Mouse (Mus musculus) CH12.LX (cell line): ENCODE measurements at regions not wholly inside any gene's neighbourhood (a gene's known extent, or its start where the extent isn't known, plus 50 kb on each side); places are given as distances from the start of the nearest gene placed in this dataset.

Experiments
- DNase-seq: peaks from one replicate; pipeline ENCODE4 v3.0.0-alpha.2; 2013; ENCODE audit errors: extremely low read depth
- H3K27ac ChIP-seq: 2 replicates; pipeline ENCODE4 v1.5.1; 2012; ENCODE audit warnings: low read depth, mild to moderate bottlenecking, control low read depth, moderate library complexity; ENCODE audit not compliant: insufficient read depth
- H3K27me3 ChIP-seq: replicated peaks from 2 replicates; pipeline ENCODE3; 2012; ENCODE audit warnings: inconsistent platforms
- H3K36me3 ChIP-seq, 2 experiments: replicated peaks in 1 of 2; 2 replicates each; pipeline versions ENCODE3 to v1.6.1; 2012; ENCODE audit warnings: inconsistent platforms in 1 of 2, low read length in 1 of 2, mild to moderate bottlenecking in 1 of 2, mixed read lengths in 1 of 2, moderate library complexity in 1 of 2; ENCODE audit not compliant: control insufficient read depth in 1 of 2, insufficient read depth in 1 of 2
- H3K4me1 ChIP-seq, 2 experiments: 2 replicates each; pipeline ENCODE4 v1.6.1; 2012; ENCODE audit warnings: inconsistent platforms in 1 of 2, moderate library complexity in 1 of 2; ENCODE audit not compliant: insufficient read depth in 2 of 2, control insufficient read depth in 1 of 2
- H3K4me2 ChIP-seq: 2 replicates; pipeline ENCODE4 v1.6.1; 2012; ENCODE audit warnings: low read depth, mild to moderate bottlenecking, control low read depth; ENCODE audit not compliant: poor library complexity, insufficient read depth, severe bottlenecking
- H3K4me3 ChIP-seq, 3 experiments: fragments of 150-350 bp in 1 of 3; sonication (generic) in 1 of 3; replicated peaks in 1 of 3; 2 replicates each; pipeline versions ENCODE3 to v1.5.1; 2011 to 2012; ENCODE audit warnings: low read depth in 2 of 3, low read length in 2 of 3, mild to moderate bottlenecking in 2 of 3, moderate library complexity in 2 of 3, control low read depth in 1 of 3, improper control_type of control experiment in 1 of 3, inconsistent platforms in 1 of 3, mixed read lengths in 1 of 3; ENCODE audit not compliant: poor library complexity in 1 of 3
- H3K79me2 ChIP-seq: replicated peaks from 2 replicates; pipeline ENCODE4 v1.6.1; 2012; ENCODE audit warnings: mild to moderate bottlenecking, moderate library complexity; ENCODE audit not compliant: control insufficient read depth, poor library complexity, insufficient read depth, severe bottlenecking; ENCODE audit errors: extremely low read depth
- H3K9ac ChIP-seq: 2 replicates; pipeline ENCODE4 v1.6.1; 2012; ENCODE audit warnings: low read depth, mild to moderate bottlenecking, control low read depth, moderate library complexity; ENCODE audit not compliant: insufficient read depth
- H3K9me3 ChIP-seq: replicated peaks from 2 replicates; pipeline ENCODE3; 2012; ENCODE audit warnings: low read length, inconsistent platforms, mixed read lengths
- BHLHE40 ChIP-seq: IDR thresholded peaks from 2 replicates; pipeline ENCODE4 v1.6.1; 2011; ENCODE audit warnings: mild to moderate bottlenecking, low read depth, low read length, improper control_type of control experiment
- CHD2 ChIP-seq: IDR thresholded peaks from 2 replicates; pipeline ENCODE4 v1.6.1; 2011; ENCODE audit warnings: low read length, improper control_type of control experiment
- CTCF ChIP-seq, 2 experiments: IDR thresholded peaks in 1 of 2; conservative IDR thresholded peaks in 1 of 2; 2 replicates each; pipeline ENCODE4 v1.5.1; 2011 to 2012; ENCODE audit warnings: low read depth in 2 of 2, low read length in 2 of 2, improper control_type of control experiment in 1 of 2, inconsistent platforms in 1 of 2, mild to moderate bottlenecking in 1 of 2, moderate library complexity in 1 of 2
- ELF1 ChIP-seq: IDR thresholded peaks from 2 replicates; pipeline ENCODE4 v1.6.1; 2014; ENCODE audit warnings: low read depth, mild to moderate bottlenecking, inconsistent platforms, low read length, improper control_type of control experiment
- EP300 ChIP-seq: IDR thresholded peaks from 2 replicates; pipeline ENCODE4 v1.6.1; 2011; ENCODE audit warnings: low read length, improper control_type of control experiment
- ETS1 ChIP-seq: conservative IDR thresholded peaks from 2 replicates; pipeline ENCODE4 v1.6.1; 2012; ENCODE audit warnings: low read depth, mild to moderate bottlenecking, inconsistent platforms, low read length, improper control_type of control experiment, moderate library complexity
- GABPA ChIP-seq: IDR thresholded peaks from 2 replicates; pipeline ENCODE4 v1.6.1; 2012; ENCODE audit warnings: low read depth, low read length, improper control_type of control experiment, inconsistent platforms; ENCODE audit not compliant: insufficient replicate concordance
- HCFC1 ChIP-seq: IDR thresholded peaks from 2 replicates; pipeline ENCODE4 v1.6.1; 2012; ENCODE audit warnings: low read depth, mild to moderate bottlenecking, inconsistent platforms, low read length, improper control_type of control experiment
- IRF4 ChIP-seq: IDR thresholded peaks from 2 replicates; pipeline ENCODE4 v1.6.1; 2014; ENCODE audit warnings: low read depth, mild to moderate bottlenecking, inconsistent platforms, low read length, improper control_type of control experiment
- JUND ChIP-seq: conservative IDR thresholded peaks from 2 replicates; pipeline ENCODE4 v1.6.1; 2011; ENCODE audit warnings: low read depth, low read length, improper control_type of control experiment
- KAT2A ChIP-seq: IDR thresholded peaks from 2 replicates; pipeline ENCODE4 v1.6.1; 2012; ENCODE audit warnings: low read length, improper control_type of control experiment, inconsistent platforms; ENCODE audit not compliant: insufficient replicate concordance
- MAX ChIP-seq: IDR thresholded peaks from 2 replicates; pipeline ENCODE4 v1.6.1; 2011; ENCODE audit warnings: low read length, improper control_type of control experiment
- MAZ ChIP-seq: IDR thresholded peaks from 2 replicates; pipeline ENCODE4 v1.6.1; 2012; ENCODE audit warnings: low read depth, mild to moderate bottlenecking, inconsistent platforms, low read length, improper control_type of control experiment, moderate library complexity
- MEF2A ChIP-seq: IDR thresholded peaks from 2 replicates; pipeline ENCODE4 v1.6.1; 2014; ENCODE audit warnings: low read depth, mild to moderate bottlenecking, inconsistent platforms, low read length, improper control_type of control experiment, borderline replicate concordance
- MXI1 ChIP-seq: IDR thresholded peaks from 2 replicates; pipeline ENCODE4 v1.6.1; 2011; ENCODE audit warnings: mild to moderate bottlenecking, low read depth, low read length, improper control_type of control experiment
- MYC ChIP-seq: IDR thresholded peaks from 2 replicates; pipeline ENCODE4 v1.6.1; 2011; ENCODE audit warnings: low read depth, mild to moderate bottlenecking, improper control_type of control experiment, low read length
- NELFE ChIP-seq: IDR thresholded peaks from 2 replicates; pipeline ENCODE4 v1.6.1; 2011; ENCODE audit warnings: low read depth, low read length, improper control_type of control experiment
- NRF1 ChIP-seq: IDR thresholded peaks from 2 replicates; pipeline ENCODE4 v1.6.1; 2014; ENCODE audit warnings: low read depth, mild to moderate bottlenecking, inconsistent platforms, low read length, improper control_type of control experiment, moderate library complexity
- PAX5 ChIP-seq: IDR thresholded peaks from 2 replicates; pipeline ENCODE4 v1.6.1; 2012; ENCODE audit warnings: low read length, inconsistent platforms, mixed read lengths
- POLR2AphosphoS2 ChIP-seq: IDR thresholded peaks from 2 replicates; pipeline ENCODE4 v1.6.1; 2011; ENCODE audit warnings: low read depth, low read length, improper control_type of control experiment
- RAD21 ChIP-seq: IDR thresholded peaks from 2 replicates; pipeline ENCODE4 v1.6.1; 2011; ENCODE audit warnings: low read depth, mild to moderate bottlenecking, low read length, improper control_type of control experiment, moderate library complexity
- RCOR1 ChIP-seq: conservative IDR thresholded peaks from 2 replicates; pipeline ENCODE4 v1.6.1; 2012; ENCODE audit warnings: low read depth, mild to moderate bottlenecking, inconsistent platforms, low read length, improper control_type of control experiment
- SIN3A ChIP-seq: IDR thresholded peaks from 2 replicates; pipeline ENCODE4 v1.6.1; 2012; ENCODE audit warnings: low read length, improper control_type of control experiment, inconsistent platforms
- SMC3 ChIP-seq: IDR thresholded peaks from 2 replicates; pipeline ENCODE4 v1.6.1; 2011; ENCODE audit warnings: low read depth, low read length, improper control_type of control experiment
- TBP ChIP-seq: conservative IDR thresholded peaks from 2 replicates; pipeline ENCODE4 v1.6.1; 2011; ENCODE audit warnings: low read depth, low read length, improper control_type of control experiment
- UBTF ChIP-seq: IDR thresholded peaks from 2 replicates; pipeline ENCODE4 v1.6.1; 2012; ENCODE audit warnings: low read depth, mild to moderate bottlenecking, inconsistent platforms, low read length, improper control_type of control experiment, moderate library complexity
- USF2 ChIP-seq: conservative IDR thresholded peaks from 2 replicates; pipeline ENCODE4 v1.6.1; 2011; ENCODE audit warnings: low read depth, low read length, improper control_type of control experiment
- ZC3H11A ChIP-seq: IDR thresholded peaks from 2 replicates; pipeline ENCODE4 v1.6.1; 2012; ENCODE audit warnings: low read depth, mild to moderate bottlenecking, inconsistent platforms, low read length, improper control_type of control experiment
- ZKSCAN1 ChIP-seq: IDR thresholded peaks from 2 replicates; pipeline ENCODE4 v1.6.1; 2012; ENCODE audit warnings: low read depth, inconsistent platforms, low read length, improper control_type of control experiment, borderline replicate concordance
- ZMIZ1 ChIP-seq: IDR thresholded peaks from 2 replicates; pipeline ENCODE4 v1.6.1; 2012; ENCODE audit warnings: low read depth, mild to moderate bottlenecking, inconsistent platforms, low read length, improper control_type of control experiment
- ZNF384 ChIP-seq: IDR thresholded peaks from 2 replicates; pipeline ENCODE4 v1.6.1; 2012; ENCODE audit warnings: low read depth, low read length, improper control_type of control experiment, inconsistent platforms
- dilution Hi-C: fragments of 300-500 bp; cut with MboI; formaldehyde crosslinking; loops from 2 replicates; pipeline ENCODE4 v1.14.3; 2020; ENCODE audit warnings: low sequenced_read_pairs; ENCODE audit not compliant: extremely low pct_unique_long_range_greater_than_20kb, extremely low pct_ligation_motif_present
- in situ Hi-C: fragments of 300-500 bp; cut with MboI; formaldehyde crosslinking; loops from 3 replicates; pipeline ENCODE4 v1.14.3; 2019; ENCODE audit warnings: low sequenced_read_pairs, low pct_ligation_motif_present, low pct_unique_long_range_greater_than_20kb, mixed read lengths

DNA sequence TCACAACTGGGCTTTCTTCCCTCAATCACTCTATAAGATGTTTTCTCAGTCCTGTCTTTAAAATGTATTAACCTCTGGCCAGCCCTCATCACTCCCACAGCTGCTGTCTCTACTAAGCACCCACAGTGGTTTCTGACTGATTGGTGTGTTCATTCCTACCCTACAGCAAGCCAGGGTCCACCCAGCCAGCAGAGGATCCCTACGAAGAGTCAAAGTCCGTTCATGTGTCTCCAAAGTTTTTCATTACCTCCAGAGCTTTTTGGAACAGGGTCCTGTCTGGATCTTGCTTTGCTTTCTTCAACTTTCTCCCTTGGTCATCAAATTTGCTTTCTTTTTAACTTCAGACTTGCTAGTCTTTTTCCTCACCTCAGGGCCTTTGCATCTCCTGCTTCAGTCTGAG, 69.3 kb upstream of the 4933415F23Rik start:
- Histone ChIP-seq H3K4me2 (no peak overlapping the region), H3K4me1 (peaks cover 0 to 14% of the 10 kb centered on the region in 2 experiments; a peak in 1 of 4 replicates), H3K36me3 (no peaks in the 10 kb centered on the region), H3K4me3 (no peak overlapping the region), H3K27ac (no peak overlapping the region), H3K79me2 (0 out of 2 replicates have a peak, but pooled peaks cover 2% of the 10 kb centered on the region), H3K9ac (no peak overlapping the region), H3K27me3 (no peaks in the 10 kb centered on the region), H3K9me3 (peaks cover 2% of the 10 kb centered on the region)
- DNase-seq = no peak
- in situ Hi-C loops = no loop called here
- no peak for TF ChIP-seq POLR2AphosphoS2
- TF ChIP-seq MAZ = no peak
- no peak for TF ChIP-seq HCFC1
- TF ChIP-seq RCOR1 = no peak
- no peak for TF ChIP-seq ZC3H11A
- no peak for TF ChIP-seq ZNF384
- TF ChIP-seq TBP = no peak
- TF ChIP-seq UBTF = no peak
- TF ChIP-seq EP300 = no peak
- TF ChIP-seq GABPA = no peak
- no peak for TF ChIP-seq USF2
- no peak for TF ChIP-seq PAX5
- no peak for TF ChIP-seq IRF4
- TF ChIP-seq CHD2 = no peak
- no peak for TF ChIP-seq ELF1
- no peak for TF ChIP-seq JUND
- no peak for TF ChIP-seq MEF2A
- no peak for TF ChIP-seq MXI1
- TF ChIP-seq NELFE = no peak
- TF ChIP-seq MYC = no peak
- dilution Hi-C loops = no loop called here

DNA sequence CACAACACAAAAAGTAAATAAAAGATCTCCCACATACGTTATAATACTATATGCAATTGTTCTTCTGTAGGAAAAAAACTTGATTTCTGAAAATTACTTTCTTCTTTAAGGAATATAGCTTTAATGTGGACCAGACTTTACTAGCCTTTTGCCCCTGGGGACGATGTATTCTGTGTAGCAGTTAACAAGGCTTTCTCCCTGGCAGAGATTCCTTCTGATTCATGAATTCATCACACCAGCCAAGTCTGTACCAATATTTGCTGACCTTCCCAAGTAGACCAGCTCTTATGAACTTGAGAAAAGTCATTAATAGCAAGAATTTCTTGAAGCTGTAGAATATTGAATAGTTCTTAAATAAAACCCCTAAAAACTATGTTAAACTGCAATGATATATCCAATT, 68.7 kb upstream of the 4933415F23Rik start:
- Histone ChIP-seq H3K9me3 (peaks cover 2% of the 10 kb centered on the region), H3K4me3 (no peak overlapping the region), H3K36me3 (no peaks in the 10 kb centered on the region), H3K27me3 (no peaks in the 10 kb centered on the region), H3K27ac (no peak overlapping the region), H3K79me2 (0 out of 2 replicates have a peak, but pooled peaks cover 2% of the 10 kb centered on the region)
- no peak for DNase-seq
- TF ChIP-seq MAX (no peak), CTCF (conservative IDR thresholded peaks at IDR 0.05 in 1 of 2, IDR thresholded peaks at IDR 0.05 in 1 of 2; ENCODE audit: low read depth in 2 of 2, low read length in 2 of 2) (no peak), SIN3A (no peak), ETS1 (no peak), ZKSCAN1 (no peak), SMC3 (no peak), BHLHE40 (no peak), RCOR1 (no peak), POLR2AphosphoS2 (no peak), HCFC1 (no peak), MXI1 (no peak), KAT2A (no peak), CHD2 (no peak), NRF1 (no peak), USF2 (no peak), JUND (no peak), NELFE (no peak), ZMIZ1 (no peak), GABPA (no peak), RAD21 (no peak)
- TF ChIP-seq, all 38 proteins: peak for 0
- in situ Hi-C loops (no loop called here), dilution Hi-C loops (no loop called here)
- H3K4me1 ChIP-seq = peaks cover 0 to 14% of the 10 kb centered on the region in 2 experiments; a peak in 1 of 4 replicates
- H3K9ac ChIP-seq = no peak overlapping the region
- H3K4me2 ChIP-seq = no peak overlapping the region
